Comparison of ENCODE assay signal across 8 mouse cellular contexts in genomic region chr3:146051277-146052007, GRCm38 (mm10). TPM values are rescaled to one million over a fixed set of nuclear protein-coding genes. Genes with fewer than 3 reads are reported as not detected.
DNase-seq lines count a peak whose midpoint lies in the region; ATAC-seq lines count a peak whose summit lies in the region.

No protein-coding gene starts in this region.

- WGBS in midbrain, embryonic 12.5 days: 59% methylated on average over 11 of the region's 11 CpGs
- 81% methylated on average over 11 of the region's 11 CpGs for WGBS in midbrain, embryonic 10.5 days
- 38% methylated on average over 11 of the region's 11 CpGs for WGBS in heart, embryonic 15.5 days

- intact Hi-C loops in gastrocnemius, postnatal 36 days (cut with DNase I): no loop called here
- intact Hi-C loops in left cerebral cortex, postnatal 14 days (cut with DNase I): no loop called here

- peaks cover 6% of the 10 kb centered on the region for H3K4me1 ChIP-seq in midbrain, embryonic 12.5 days
- peaks cover 16% of the 10 kb centered on the region for H3K4me1 ChIP-seq in midbrain, embryonic 10.5 days
- peaks cover 30% of the 10 kb centered on the region for H3K4me1 ChIP-seq in heart, embryonic 15.5 days (replicated peaks)

- no peak overlapping the region for H3K4me2 ChIP-seq in midbrain, embryonic 12.5 days (replicated peaks)
- no peak overlapping the region for H3K4me2 ChIP-seq in heart, embryonic 15.5 days

- peak; percentile 45 for DNase-seq in adrenal gland, postnatal 14 days
- no peak for DNase-seq in adrenal gland, postnatal 4 days (ENCODE audit: low spot score in 2 of 2)
- no peak for DNase-seq in midbrain, embryonic 10.5 days (ENCODE audit: low spot score)
- peak; percentile 38 to 63 for DNase-seq in layer of hippocampus, postnatal 14 days (ENCODE audit: low spot score in 2 of 2)
- DNase-seq in gastrocnemius, postnatal 36 days: no peak
- DNase-seq in left cerebral cortex, postnatal 14 days (ENCODE audit: low spot score in 2 of 2): no peak

- ATAC-seq in midbrain, embryonic 12.5 days (ENCODE audit: low FRiP score, low read depth): peak; percentile 75
- peak; percentile 71 for ATAC-seq in heart, embryonic 15.5 days (replicated peaks; ENCODE audit: insufficient number of reproducible peaks, insufficient read depth, low FRiP score, low read depth)

- no peaks in the 10 kb centered on the region for H3K9me3 ChIP-seq in midbrain, embryonic 12.5 days
- H3K9me3 ChIP-seq in midbrain, embryonic 10.5 days (replicated peaks): no peaks in the 10 kb centered on the region
- no peaks in the 10 kb centered on the region for H3K9me3 ChIP-seq in heart, embryonic 15.5 days (replicated peaks)

- no peaks in the 10 kb centered on the region for H3K36me3 ChIP-seq in midbrain, embryonic 12.5 days
- no peaks in the 10 kb centered on the region for H3K36me3 ChIP-seq in midbrain, embryonic 10.5 days
- no peaks in the 10 kb centered on the region for H3K36me3 ChIP-seq in heart, embryonic 15.5 days

- no peak overlapping the region for H3K9ac ChIP-seq in midbrain, embryonic 12.5 days (replicated peaks)
- no peak overlapping the region for H3K9ac ChIP-seq in heart, embryonic 15.5 days

- H3K4me3 ChIP-seq in midbrain, embryonic 12.5 days: no peak overlapping the region
- no peak overlapping the region for H3K4me3 ChIP-seq in midbrain, embryonic 10.5 days
- H3K4me3 ChIP-seq in heart, embryonic 15.5 days: no peak overlapping the region

- peak overlapping the region; percentile 11; the same call in 1 of the 2 replicates for H3K27ac ChIP-seq in midbrain, embryonic 12.5 days (replicated peaks)
- H3K27ac ChIP-seq in midbrain, embryonic 10.5 days (replicated peaks): no peak overlapping the region
- peak overlapping the region; percentile 51; the same call in 1 of the 2 replicates for H3K27ac ChIP-seq in heart, embryonic 15.5 days

- H3K27me3 ChIP-seq in midbrain, embryonic 12.5 days: peaks cover 18% of the 10 kb centered on the region; the same call in 1 of the 2 replicates
- peaks cover 16% of the 10 kb centered on the region for H3K27me3 ChIP-seq in midbrain, embryonic 10.5 days (ENCODE audit: low read depth, poor library complexity, severe bottlenecking)
- peaks cover 4% of the 10 kb centered on the region; the same call in 1 of the 2 replicates for H3K27me3 ChIP-seq in heart, embryonic 15.5 days

RNA-seq across cellular contexts. Expression of gene Wdr63, which starts 56.5 kb away (rescaled TPM):
- total RNA-seq in adrenal gland, postnatal 14 days (2021): 0.33 TPM in 1 of 2 replicates, not detected in the other
- under 1 TPM; 0.08 to 0.28 TPM for total RNA-seq in adrenal gland, postnatal 4 days (2021)
- polyA plus RNA-seq in midbrain, embryonic 12.5 days (2016; fragmentation: Nextera tagmentation; extraction: Ambion mirVana): 0.18 and 0.34 TPM in 2 replicates
- polyA plus RNA-seq in midbrain, embryonic 10.5 days (2016; fragmentation: Nextera tagmentation; extraction: Ambion mirVana): 0.17 and 0.19 TPM in 2 replicates
- polyA plus RNA-seq in heart, embryonic 15.5 days (2015; fragmentation: Nextera tagmentation; extraction: Ambion mirVana): 0.09 and 0.19 TPM in 2 replicates
- total RNA-seq in layer of hippocampus, postnatal 14 days (2021): 1 to 10 TPM; 1.0 to 3.0 TPM
- not detected for total RNA-seq in gastrocnemius, postnatal 36 days (2021)
- total RNA-seq in left cerebral cortex, postnatal 14 days (2021): under 1 TPM; 0.11 to 0.30 TPM

Comparison
In these comparisons a context has a peak if more than half of its experiments do, and no peak if none do; other contexts are left out.
1. DNase-seq: peak in adrenal gland, postnatal 14 days (single experiment) and layer of hippocampus, postnatal 14 days (2 of 2); none in adrenal gland, postnatal 4 days (0 of 2), midbrain, embryonic 10.5 days (single experiment), gastrocnemius, postnatal 36 days (0 of 2) and left cerebral cortex, postnatal 14 days (0 of 2).